Mouse (Mus musculus) intestine, postnatal 0 days (tissue): ENCODE measurements around the gene Synj2. TPM values are rescaled to one million over a fixed set of nuclear protein-coding genes. Genes with fewer than 3 reads are reported as not detected.

ENCODE experiments used
- ATAC-seq: fragments of 200-750 bp; cut with Nextera tagmentation; 2 replicates; pipeline ENCODE4 v1.8.0; 2017; ENCODE audit warnings: mild to moderate bottlenecking, moderate TSS enrichment, moderate library complexity
- H3K27ac ChIP-seq: fragments of 300-500 bp; sonication (generic); 2 replicates; pipeline ENCODE4 v1.5.1; 2014; ENCODE audit warnings: mild to moderate bottlenecking, low read depth, low read length, moderate library complexity
- H3K27me3 ChIP-seq: fragments of 300-500 bp; sonication (generic); replicated peaks from 2 replicates; pipeline ENCODE4 v1.6.1; 2014; ENCODE audit warnings: low read length, mixed read lengths; ENCODE audit not compliant: control insufficient read depth, insufficient read depth
- H3K36me3 ChIP-seq: fragments of 300-500 bp; sonication (generic); 2 replicates; pipeline ENCODE4 v1.6.1; 2014; ENCODE audit warnings: mild to moderate bottlenecking, moderate library complexity; ENCODE audit not compliant: control insufficient read depth, insufficient read depth
- H3K4me1 ChIP-seq: fragments of 300-500 bp; sonication (generic); replicated peaks from 2 replicates; pipeline ENCODE4 v1.6.1; 2014; ENCODE audit warnings: antibody characterized with exemption, low read length, mixed read lengths; ENCODE audit not compliant: control insufficient read depth, insufficient read depth
- H3K4me2 ChIP-seq: fragments of 300-500 bp; sonication (generic); replicated peaks from 2 replicates; pipeline ENCODE4 v1.6.1; 2014; ENCODE audit warnings: low read depth, mild to moderate bottlenecking, moderate library complexity
- H3K4me3 ChIP-seq: fragments of 300-500 bp; sonication (generic); 2 replicates; pipeline ENCODE4 v1.5.1; 2014; ENCODE audit warnings: low read depth, low read length
- H3K9ac ChIP-seq: fragments of 300-500 bp; sonication (generic); 2 replicates; pipeline ENCODE4 v1.6.1; 2014; ENCODE audit warnings: mild to moderate bottlenecking, low read depth, low read length
- H3K9me3 ChIP-seq: fragments of 300-500 bp; sonication (generic); 2 replicates; pipeline ENCODE4 v1.6.1; 2016; ENCODE audit warnings: mixed run types; ENCODE audit not compliant: control insufficient read depth
- CTCF ChIP-seq: sonication (generic); IDR thresholded peaks from 2 replicates; pipeline ENCODE4 v1.5.1; 2016; ENCODE audit warnings: low read depth, mild to moderate bottlenecking, control low read depth, antibody characterized with exemption, moderate library complexity
- WGBS: fragments of 180-500 bp; shearing (Covaris S2); extraction: QIAGEN DNeasy Blood & Tissue Kit; methylation state at CpG from one replicate; pipeline ENCODE4 v1.1.7; 2014; 5-methylcytosine and 5-hydroxymethylcytosine counted together
- polyA plus RNA-seq: library from polyadenylated mRNA; unstranded; fragments of >200 nt; fragmentation: Nextera tagmentation; extraction: Ambion mirVana; gene quantifications from 2 replicates; pipeline ENCODE4 v1.2.1, GENCODE M21; 2015

Gene Synj2
- polyA plus RNA-seq, 1 experiment from 2014 or later: 2.6 TPM

GRCm38 (mm10) chr17:5939871-5940270, 1.2 kb upstream of the Synj2 start:
- H3K27ac ChIP-seq: no peak overlapping the region
- H3K9me3 ChIP-seq: no peaks in the 10 kb centered on the region
- no peak overlapping the region for H3K4me2 ChIP-seq
- no peaks in the 10 kb centered on the region for H3K27me3 ChIP-seq
- no peak overlapping the region for H3K9ac ChIP-seq
- WGBS: 69% methylated on average over 12 of the region's 12 CpGs
- H3K4me3 ChIP-seq: no peak overlapping the region
- H3K36me3 ChIP-seq: no peaks in the 10 kb centered on the region
- no peak for ATAC-seq
- 0 out of 2 replicates have a peak, but pooled peaks cover 2% of the 10 kb centered on the region for H3K4me1 ChIP-seq
- TF ChIP-seq CTCF: no peak

GRCm38 (mm10) chr17:5940792-5941191, 288 bp upstream of the Synj2 start:
- TF ChIP-seq CTCF: peak; percentile 85
- no peaks in the 10 kb centered on the region for H3K36me3 ChIP-seq
- 0 out of 2 replicates have a peak, but pooled peaks cover 2% of the 10 kb centered on the region for H3K4me1 ChIP-seq
- H3K9me3 ChIP-seq: no peaks in the 10 kb centered on the region
- H3K4me2 ChIP-seq: peak overlapping the region; percentile 84
- H3K4me3 ChIP-seq: peak overlapping the region; percentile 78
- H3K27me3 ChIP-seq: no peaks in the 10 kb centered on the region
- no peak overlapping the region for H3K27ac ChIP-seq
- H3K9ac ChIP-seq: peak overlapping the region; percentile 31; the same call in 1 of the 2 replicates
- peak; percentile 83 for ATAC-seq
- under 1% methylated on average over 34 of the region's 38 CpGs for WGBS

DNA sequence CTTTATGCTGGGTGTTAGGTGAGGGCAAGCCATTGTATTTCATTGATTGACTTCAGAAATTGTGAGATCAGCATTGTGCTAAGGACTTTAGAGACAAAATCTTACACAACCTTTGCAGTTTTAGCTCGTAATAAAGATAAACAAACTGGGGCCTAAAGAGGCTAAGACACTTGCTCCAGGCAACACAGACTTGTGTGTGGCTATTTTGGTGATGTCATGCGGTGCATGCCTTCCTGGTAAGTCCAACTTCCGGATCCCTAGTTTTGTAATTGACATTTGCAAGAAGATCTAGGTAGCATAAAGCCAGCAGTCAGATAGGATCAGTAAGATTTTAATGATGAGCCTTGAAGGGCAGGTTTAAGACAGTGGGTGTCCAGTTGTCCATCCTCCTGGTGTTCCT, 1.1 kb downstream of the Synj2 start:
- ATAC-seq: peak; percentile 53

GRCm38 (mm10) chr17:5943053-5943452, 2.0 kb downstream of the Synj2 start:
- Histone ChIP-seq H3K36me3 (no peaks in the 10 kb centered on the region), H3K27me3 (no peaks in the 10 kb centered on the region), H3K9ac (no peak overlapping the region), H3K9me3 (no peaks in the 10 kb centered on the region), H3K27ac (no peak overlapping the region), H3K4me1 (no peaks in the 10 kb centered on the region), H3K4me3 (no peak overlapping the region), H3K4me2 (no peak overlapping the region; the same call in 1 of the 2 replicates)
- ATAC-seq: no peak
- no peak for TF ChIP-seq CTCF
- WGBS: 54% methylated on average over 1 of the region's 1 CpGs

More for the DNA sequence above, 1.1 kb downstream of the Synj2 start:
- Histone ChIP-seq H3K4me2 (peak overlapping the region; percentile 84), H3K4me3 (peak overlapping the region; percentile 78; the same call in 1 of the 2 replicates), H3K27ac (no peak overlapping the region), H3K36me3 (no peaks in the 10 kb centered on the region), H3K27me3 (no peaks in the 10 kb centered on the region), H3K9ac (no peak overlapping the region), H3K4me1 (no peaks in the 10 kb centered on the region), H3K9me3 (no peaks in the 10 kb centered on the region)
- TF ChIP-seq CTCF: no peak
- 32% methylated on average over 3 of the region's 3 CpGs for WGBS

DNA sequence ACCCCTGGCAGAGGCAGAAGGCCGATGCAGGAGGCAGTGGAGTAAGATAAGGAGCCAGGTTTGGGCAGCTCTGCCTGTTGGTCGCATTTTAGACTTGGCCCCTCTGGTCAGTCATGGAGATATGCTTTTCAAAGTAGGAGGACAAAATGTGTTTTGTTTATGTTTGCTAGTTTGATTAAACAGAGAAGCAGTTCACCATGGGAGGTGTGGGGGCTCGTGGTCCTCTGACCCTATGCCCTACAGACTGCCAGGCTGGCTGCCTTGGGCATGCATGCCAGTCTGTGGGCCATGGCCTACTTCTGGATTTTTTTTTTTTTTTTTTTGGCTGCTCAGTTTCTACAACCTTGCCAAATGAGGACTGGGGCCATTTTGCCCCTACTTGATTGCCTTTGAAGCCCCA, 6.0 kb downstream of the Synj2 start:
- WGBS: 56% methylated on average over 3 of the region's 3 CpGs
- no peak for TF ChIP-seq CTCF
- Histone ChIP-seq H3K9ac (no peak overlapping the region), H3K4me3 (no peak overlapping the region), H3K4me1 (no peaks in the 10 kb centered on the region), H3K27me3 (no peaks in the 10 kb centered on the region), H3K36me3 (no peaks in the 10 kb centered on the region), H3K4me2 (no peak overlapping the region), H3K9me3 (no peaks in the 10 kb centered on the region), H3K27ac (no peak overlapping the region)
- no peak for ATAC-seq

DNA sequence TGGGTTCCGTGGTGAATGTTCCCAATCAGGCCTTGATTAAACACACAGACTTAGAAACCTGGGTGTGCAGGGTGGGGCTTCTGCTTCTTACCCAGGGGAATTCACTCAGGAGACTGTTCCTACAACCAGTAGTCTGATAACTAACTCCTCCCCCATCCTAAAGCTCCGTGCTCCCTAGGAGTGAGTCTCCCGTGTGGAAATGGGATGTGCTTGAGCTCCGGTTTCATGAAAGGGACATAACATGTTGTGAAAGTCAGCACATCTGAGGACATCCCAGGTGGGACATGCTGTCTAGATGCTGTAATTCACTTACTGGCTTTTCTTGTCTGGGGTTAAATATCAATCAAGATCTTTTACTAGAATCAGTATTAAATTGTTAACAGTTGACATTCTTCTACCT, 11.4 kb downstream of the Synj2 start:
- no peaks in the 10 kb centered on the region for H3K36me3 ChIP-seq
- TF ChIP-seq CTCF: no peak
- H3K4me1 ChIP-seq: no peaks in the 10 kb centered on the region
- no peak overlapping the region for H3K27ac ChIP-seq
- H3K9me3 ChIP-seq: no peaks in the 10 kb centered on the region
- 72% methylated on average over 4 of the region's 4 CpGs for WGBS
- H3K4me2 ChIP-seq: no peak overlapping the region
- ATAC-seq: no peak
- no peaks in the 10 kb centered on the region for H3K27me3 ChIP-seq
- H3K4me3 ChIP-seq: no peak overlapping the region
- no peak overlapping the region for H3K9ac ChIP-seq
